Mouse (Mus musculus) cerebellum, adult 11-12 months (tissue): ENCODE data around the gene Sept9.
A peak's percentile ranks its signal among the peaks of the same experiment; 100 is the strongest.

ENCODE experiments used
- DNase-seq: peaks from one replicate; pipeline ENCODE4 v3.0.0; 2022

Sept9 gene

GRCm38 (mm10) chr11:117390774-117391534, 191.5 kb downstream of the Sept9 start:
- no peak for DNase-seq

- DNase-seq, result no peak
Measured at GRCm38 (mm10) chr11:117392251-117392650, 192.8 kb downstream of the Sept9 start.

GRCm38 (mm10) chr11:117393715-117394114, 194.3 kb downstream of the Sept9 start:
- no peak for DNase-seq

- peak; percentile 47 for DNase-seq
Measured at GRCm38 (mm10) chr11:117394230-117395137, 195.0 kb downstream of the Sept9 start.

- no peak for DNase-seq
Measured at GRCm38 (mm10) chr11:117395228-117395627, 195.8 kb downstream of the Sept9 start.

GRCm38 (mm10) chr11:117396929-117397328, 197.5 kb downstream of the Sept9 start:
- no peak for DNase-seq

- DNase-seq, result peak; percentile 64
Measured at GRCm38 (mm10) chr11:117397755-117398154, 198.3 kb downstream of the Sept9 start.

GRCm38 (mm10) chr11:117398191-117398590, 198.7 kb downstream of the Sept9 start:
- no peak for DNase-seq

- no peak for DNase-seq
Measured at GRCm38 (mm10) chr11:117401583-117402367, 202.3 kb downstream of the Sept9 start.

GRCm38 (mm10) chr11:117402550-117402949, 203.1 kb downstream of the Sept9 start:
- DNase-seq, result no peak

- DNase-seq, result no peak
Measured at GRCm38 (mm10) chr11:117403073-117403472, 203.6 kb downstream of the Sept9 start.

- DNase-seq, result no peak
Measured at GRCm38 (mm10) chr11:117403781-117404180, 204.3 kb downstream of the Sept9 start.

- no peak for DNase-seq
Measured at GRCm38 (mm10) chr11:117406711-117407110, 207.2 kb downstream of the Sept9 start.

GRCm38 (mm10) chr11:117407196-117407595, 207.7 kb downstream of the Sept9 start:
- no peak for DNase-seq

GRCm38 (mm10) chr11:117407651-117408441, 208.4 kb downstream of the Sept9 start:
- DNase-seq, result peak; percentile 64

- peak; percentile 38 for DNase-seq
Measured at GRCm38 (mm10) chr11:117408442-117409031, 209.1 kb downstream of the Sept9 start.

- DNase-seq, result no peak
Measured at GRCm38 (mm10) chr11:117409331-117409730, 209.9 kb downstream of the Sept9 start.

GRCm38 (mm10) chr11:117410059-117410458, 210.6 kb downstream of the Sept9 start:
- DNase-seq, result peak; percentile 60

- DNase-seq, result no peak
Measured at GRCm38 (mm10) chr11:117411663-117412062, 212.2 kb downstream of the Sept9 start.
